Mouse (Mus musculus) gastrocnemius, adult 2 months (tissue): ENCODE measurements around the gene 4931440F15Rik. TPM values are rescaled to one million over a fixed set of nuclear protein-coding genes. Genes with fewer than 3 reads are reported as not detected.
A peak's percentile ranks its signal among the peaks of the same experiment; 100 is the strongest.
"Not testable (repeated sequence)": the region's sequence is repeated elsewhere in the genome, so short reads cannot be mapped to it uniquely, and the experiment has no call there.

Source experiments
- DNase-seq: peaks from one replicate; pipeline ENCODE4 v3.0.0; 2022
- H3K27ac ChIP-seq: fragments of 200-600 bp; 2 replicates; pipeline ENCODE4 v1.8.1; 2022; ENCODE audit warnings: mild to moderate bottlenecking
- H3K4me3 ChIP-seq: fragments of 200-600 bp; 2 replicates; pipeline ENCODE4 v1.8.1; 2022; ENCODE audit warnings: mild to moderate bottlenecking, moderate library complexity
- CTCF ChIP-seq: fragments of 200-600 bp; IDR thresholded peaks from 2 replicates; pipeline ENCODE4 v1.8.1; 2022; ENCODE audit warnings: antibody characterized with exemption, mild to moderate bottlenecking, moderate library complexity
- intact Hi-C: fragments of 180-260 bp; cut with DNase I; formaldehyde crosslinking; loops from one replicate; pipeline ENCODE4 v1.15.1; 2025
- long read RNA-seq, 2 experiments: library from polyadenylated mRNA; stranded (forward); transcript quantifications; one replicate each; pipeline ENCODE4 v2.0.0; 2021
- total RNA-seq, 2 experiments: library from RNA; stranded (reverse); gene quantifications; 2 replicates each; pipeline ENCODE4 v1.2.3; 2021

Gene 4931440F15Rik
- 1 to 10 TPM; 2.7 to 2.8 TPM for total RNA-seq
- long read RNA-seq, experiment 1: 0 reads
- long read RNA-seq, experiment 2: 0 reads

DNA sequence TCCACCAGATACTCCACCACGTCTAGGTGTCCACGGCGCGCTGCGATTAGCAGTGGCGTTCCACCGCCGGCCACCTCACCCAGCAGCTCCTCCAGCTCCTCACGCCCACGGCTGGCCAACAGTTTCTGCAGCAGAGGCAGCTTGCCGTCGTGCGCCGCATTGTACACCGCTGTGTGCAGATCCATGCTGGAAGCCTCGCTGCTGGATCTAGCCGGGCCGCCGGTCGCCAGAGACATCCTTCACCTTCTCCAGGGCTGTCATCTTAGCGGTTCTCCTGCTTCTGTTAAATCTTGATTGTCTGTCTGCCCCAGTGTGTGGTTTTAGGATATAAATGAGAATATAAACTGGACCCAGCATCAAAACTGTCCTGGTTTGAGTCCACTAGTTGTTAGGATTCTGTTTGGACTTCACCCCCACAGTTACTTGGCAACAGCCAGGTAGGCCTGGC, at the start of gene 4931440F15Rik:
Gene 4931440F15Rik (minus strand): TSS at position 398 of the 448 bp plus-strand sequence.
- peak within 1 kb of the TSS; percentile 51 for H3K4me3 ChIP-seq
- DNase-seq, intact Hi-C loops, H3K27ac ChIP-seq: not testable (repeated sequence)

DNA sequence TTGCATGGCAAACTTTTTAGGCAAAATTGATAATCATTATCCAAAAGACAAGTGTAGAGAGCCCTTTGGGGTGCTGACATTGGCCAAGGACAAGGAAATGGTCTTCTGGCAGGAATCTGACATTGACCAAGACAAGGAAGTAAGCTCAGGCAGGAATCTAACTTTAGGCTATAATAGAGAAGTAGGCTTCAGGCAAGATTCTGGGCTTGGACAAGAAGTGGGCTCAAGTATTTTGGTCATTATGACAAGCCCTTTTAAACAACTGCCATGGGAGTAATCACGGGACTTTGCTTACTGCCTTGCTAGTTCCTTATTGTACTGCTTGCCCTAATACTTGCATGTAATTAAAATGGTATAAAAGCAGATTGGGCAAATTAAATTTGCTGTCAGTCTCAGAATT, 49.3 kb upstream of the 4931440F15Rik start:
- DNase-seq, H3K4me3 ChIP-seq, H3K27ac ChIP-seq, intact Hi-C loops: not testable (repeated sequence)

DNA sequence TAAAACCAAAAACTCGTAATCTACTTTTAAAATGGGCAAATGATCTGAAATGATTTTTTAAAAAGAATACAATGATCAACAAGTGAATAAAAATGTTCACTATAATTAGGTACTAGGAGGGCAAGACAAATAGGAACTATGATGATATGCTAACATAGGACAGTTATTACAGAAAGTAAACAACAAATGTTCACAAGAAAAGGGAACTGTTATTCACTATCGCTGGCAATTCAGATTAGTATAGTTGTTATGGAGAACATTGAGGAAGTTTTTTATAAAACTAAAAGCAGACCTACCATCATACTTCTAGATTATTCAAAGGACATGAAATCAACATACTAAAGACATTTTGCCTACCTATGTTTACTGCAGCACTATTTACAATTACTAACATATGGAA, 44.7 kb upstream of the 4931440F15Rik start:
- no peak overlapping the region for H3K4me3 ChIP-seq
- intact Hi-C loops: no loop called here
- no peak for DNase-seq
- no peak for TF ChIP-seq CTCF
- no peak overlapping the region for H3K27ac ChIP-seq

DNA sequence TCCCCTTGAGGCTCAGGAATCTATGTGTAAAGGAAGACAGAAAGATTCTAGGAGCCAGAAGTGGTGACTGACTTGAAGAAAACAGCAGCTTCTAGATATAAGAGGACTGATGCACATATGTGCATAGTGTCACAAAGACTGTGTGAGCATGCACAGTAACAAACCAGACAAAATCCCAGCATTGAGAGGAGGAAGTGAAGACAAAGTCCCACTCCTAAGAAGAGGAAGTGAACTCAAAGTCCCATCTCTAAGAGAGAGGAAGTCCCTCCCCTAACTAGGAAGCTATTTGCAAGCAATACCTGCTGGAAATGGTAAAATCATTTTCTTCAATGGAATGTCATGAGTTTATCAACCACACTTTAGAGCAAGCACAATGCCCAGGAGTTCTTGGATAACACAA, 38.8 kb upstream of the 4931440F15Rik start:
- TF ChIP-seq CTCF: no peak
- no peak overlapping the region for H3K27ac ChIP-seq
- DNase-seq: no peak
- H3K4me3 ChIP-seq: no peak overlapping the region
- intact Hi-C loops: no loop called here

DNA sequence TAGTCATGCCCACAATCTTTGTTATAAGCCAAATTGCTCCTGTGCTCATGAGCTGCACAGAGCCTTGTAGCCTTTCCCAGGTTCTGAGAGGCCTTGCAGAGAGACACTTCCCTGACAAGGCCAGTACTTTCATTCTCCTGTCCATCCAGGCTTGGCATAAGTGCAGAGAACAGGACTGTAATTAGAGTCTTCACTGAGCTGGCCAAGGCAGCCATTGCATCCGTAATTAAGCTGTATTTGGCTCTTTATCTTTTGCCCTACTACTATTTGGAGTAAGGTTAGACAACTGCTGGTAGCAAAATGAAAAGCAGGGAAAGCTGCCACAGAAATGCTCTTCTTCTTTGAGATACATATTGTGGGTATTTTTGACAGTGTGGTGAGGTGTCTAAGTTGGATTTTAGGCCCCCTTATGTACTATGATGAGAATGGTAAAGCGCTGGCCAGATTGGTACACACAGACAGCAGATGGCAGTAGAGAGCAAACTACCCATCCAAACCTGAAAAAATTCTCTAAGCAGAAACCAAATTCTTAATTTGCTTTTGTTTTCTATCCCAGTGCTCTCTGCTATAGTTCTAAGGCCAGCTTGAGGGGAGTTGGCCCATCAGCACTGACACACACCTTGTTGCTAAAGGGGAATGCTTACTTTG, 36.4 kb upstream of the 4931440F15Rik start:
- intact Hi-C loops: no loop called here

DNA sequence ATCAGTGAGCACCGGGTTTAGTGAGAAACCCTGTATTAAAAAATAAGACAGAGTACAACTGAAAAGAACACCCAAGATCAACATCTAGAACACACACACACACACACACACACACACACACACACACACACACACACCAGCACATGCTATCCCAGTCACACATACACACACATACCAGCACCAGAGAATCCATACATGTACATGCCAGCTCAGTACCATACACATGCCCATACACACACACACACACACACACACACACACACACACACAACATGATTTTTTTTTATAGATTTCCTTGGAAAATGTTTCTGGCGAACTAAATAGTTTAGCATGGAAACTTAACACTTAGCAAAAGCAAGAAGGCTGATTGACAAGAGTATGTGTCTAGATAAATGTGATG, 35.6 kb upstream of the 4931440F15Rik start:
- intact Hi-C loops: no loop called here
- Histone ChIP-seq H3K4me3 (no peak overlapping the region), H3K27ac (no peak overlapping the region)
- TF ChIP-seq CTCF: no peak
- no peak for DNase-seq

More for the DNA sequence above, 36.4 kb upstream of the 4931440F15Rik start:
- no peak overlapping the region for H3K4me3 ChIP-seq
- TF ChIP-seq CTCF: peak; percentile 82
- peak overlapping the region; percentile 48; the same call in 1 of the 2 replicates for H3K27ac ChIP-seq
- DNase-seq: peak; percentile 33

DNA sequence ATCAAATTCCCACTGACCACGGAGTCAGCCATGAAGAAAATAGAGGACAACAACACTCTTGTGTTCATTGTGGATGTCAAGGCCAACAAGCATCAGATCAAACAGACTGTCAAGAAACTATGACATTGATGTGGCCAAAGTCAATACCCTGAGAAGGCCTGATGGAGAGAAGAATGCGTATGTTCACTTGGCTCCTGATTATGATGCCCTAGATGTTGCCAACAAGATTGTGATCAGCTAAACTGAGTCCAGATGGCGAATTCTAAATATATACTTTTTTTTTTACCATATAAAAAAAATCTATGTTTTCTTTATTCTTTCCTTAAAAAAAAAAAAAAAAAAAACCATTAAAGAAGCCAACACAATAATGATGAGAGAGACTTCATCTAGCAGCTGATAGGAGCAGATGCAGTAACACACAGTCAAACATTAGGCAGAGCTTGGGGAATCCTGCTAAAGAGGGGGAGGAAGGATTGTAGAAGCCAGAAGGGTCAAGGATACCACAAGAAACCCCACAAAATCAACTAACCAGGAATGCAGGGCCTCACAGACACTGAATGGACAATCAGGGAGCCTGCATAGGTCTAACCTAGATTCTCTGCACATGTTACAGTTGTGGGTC, 15.2 kb upstream of the 4931440F15Rik start:
- TF ChIP-seq CTCF: no peak
- no peak overlapping the region for H3K4me3 ChIP-seq
- intact Hi-C loops: no loop called here
- DNase-seq: no peak
- no peak overlapping the region for H3K27ac ChIP-seq

DNA sequence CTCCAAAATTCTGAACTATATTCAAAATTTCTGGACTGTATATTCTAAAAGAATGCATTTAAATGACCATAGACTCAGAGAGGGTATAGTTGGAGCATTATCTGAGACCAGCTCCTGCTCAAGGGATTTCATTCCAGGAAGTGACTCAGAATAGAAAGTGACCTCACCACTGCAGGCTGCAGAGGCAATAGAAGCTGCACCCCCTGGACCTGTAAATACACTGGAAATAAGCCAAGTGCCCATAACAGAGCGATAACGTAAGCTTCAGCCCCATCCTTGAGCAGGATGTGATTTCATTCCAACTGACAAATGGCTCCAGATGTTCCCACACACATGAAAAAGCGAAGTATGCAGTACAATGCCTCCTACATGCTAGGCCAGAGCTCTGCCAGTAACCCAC, 14.3 kb upstream of the 4931440F15Rik start:
- intact Hi-C loops: no loop called here
- no peak for DNase-seq

DNA sequence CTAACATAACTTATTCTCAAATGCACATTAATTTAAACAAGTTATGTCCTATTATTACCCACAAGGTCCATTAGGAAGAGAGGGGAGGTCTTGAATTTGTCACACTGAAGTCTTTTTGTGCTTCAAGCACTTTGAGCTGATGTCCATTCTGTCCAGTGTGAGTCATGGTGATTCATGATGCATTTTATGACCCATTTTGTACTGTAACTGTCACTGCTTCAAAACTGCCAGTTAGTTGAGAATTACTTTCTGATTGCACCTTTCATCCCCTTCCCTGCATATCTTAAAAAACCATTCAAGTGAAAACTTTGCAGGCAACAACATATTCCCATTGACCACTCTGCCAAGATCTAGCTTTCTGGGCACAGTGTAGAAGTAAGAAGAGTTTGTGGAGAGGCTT, 11.6 kb upstream of the 4931440F15Rik start:
- H3K27ac ChIP-seq: no peak overlapping the region
- no peak for DNase-seq
- TF ChIP-seq CTCF: no peak
- intact Hi-C loops: no loop called here
- no peak overlapping the region for H3K4me3 ChIP-seq

More for the DNA sequence above, 14.3 kb upstream of the 4931440F15Rik start:
- H3K4me3 ChIP-seq: no peak overlapping the region
- TF ChIP-seq CTCF: no peak
- 0 out of 2 replicates have a peak overlapping the region, but pooled peaks have one; percentile 20 for H3K27ac ChIP-seq

DNA sequence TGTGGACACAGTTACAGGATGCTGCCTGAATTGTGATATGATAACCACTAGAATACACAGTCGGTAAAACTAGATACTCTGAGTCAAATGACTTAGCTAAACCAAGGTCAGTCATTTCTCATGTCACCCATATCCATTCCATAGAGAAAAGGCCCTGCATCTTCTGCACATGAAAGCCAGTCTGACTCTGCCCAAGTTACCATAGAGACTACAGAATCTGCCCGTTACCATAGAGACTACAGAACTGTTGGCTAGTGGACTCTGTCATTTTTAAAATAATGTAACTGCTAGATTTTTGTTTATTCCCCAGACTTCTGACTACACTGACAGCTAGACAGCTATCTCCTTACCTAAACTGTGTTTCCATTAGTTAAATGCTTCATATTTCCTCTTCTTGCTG, 2.3 kb upstream of the 4931440F15Rik start:
- Histone ChIP-seq H3K27ac (no peak overlapping the region), H3K4me3 (no peak overlapping the region)
- no peak for TF ChIP-seq CTCF
- intact Hi-C loops: no loop called here
- DNase-seq: no peak

DNA sequence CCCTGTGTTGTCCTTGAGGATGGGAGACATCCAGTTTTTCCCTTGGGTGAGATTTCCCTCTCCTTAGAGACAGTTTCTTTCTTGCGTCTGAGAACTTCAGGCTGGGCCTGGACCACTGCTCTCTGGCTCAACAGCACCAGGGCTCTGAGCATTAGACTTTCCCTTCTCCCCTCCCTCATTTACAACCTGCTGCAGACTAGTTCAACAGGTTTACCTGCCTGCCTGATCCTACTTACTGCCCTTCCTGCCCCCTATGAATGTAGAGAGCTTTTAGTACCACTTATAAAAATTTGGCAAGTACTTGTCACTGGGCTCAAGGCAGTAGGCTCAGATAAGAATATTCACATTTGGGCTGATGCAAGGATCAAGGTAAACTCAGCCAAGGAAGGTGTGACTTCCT, 533 bp upstream of the 4931440F15Rik start:
- no peak for TF ChIP-seq CTCF
- intact Hi-C loops: no loop called here
- DNase-seq: no peak
- Histone ChIP-seq H3K4me3 (no peak overlapping the region), H3K27ac (no peak overlapping the region)

DNA sequence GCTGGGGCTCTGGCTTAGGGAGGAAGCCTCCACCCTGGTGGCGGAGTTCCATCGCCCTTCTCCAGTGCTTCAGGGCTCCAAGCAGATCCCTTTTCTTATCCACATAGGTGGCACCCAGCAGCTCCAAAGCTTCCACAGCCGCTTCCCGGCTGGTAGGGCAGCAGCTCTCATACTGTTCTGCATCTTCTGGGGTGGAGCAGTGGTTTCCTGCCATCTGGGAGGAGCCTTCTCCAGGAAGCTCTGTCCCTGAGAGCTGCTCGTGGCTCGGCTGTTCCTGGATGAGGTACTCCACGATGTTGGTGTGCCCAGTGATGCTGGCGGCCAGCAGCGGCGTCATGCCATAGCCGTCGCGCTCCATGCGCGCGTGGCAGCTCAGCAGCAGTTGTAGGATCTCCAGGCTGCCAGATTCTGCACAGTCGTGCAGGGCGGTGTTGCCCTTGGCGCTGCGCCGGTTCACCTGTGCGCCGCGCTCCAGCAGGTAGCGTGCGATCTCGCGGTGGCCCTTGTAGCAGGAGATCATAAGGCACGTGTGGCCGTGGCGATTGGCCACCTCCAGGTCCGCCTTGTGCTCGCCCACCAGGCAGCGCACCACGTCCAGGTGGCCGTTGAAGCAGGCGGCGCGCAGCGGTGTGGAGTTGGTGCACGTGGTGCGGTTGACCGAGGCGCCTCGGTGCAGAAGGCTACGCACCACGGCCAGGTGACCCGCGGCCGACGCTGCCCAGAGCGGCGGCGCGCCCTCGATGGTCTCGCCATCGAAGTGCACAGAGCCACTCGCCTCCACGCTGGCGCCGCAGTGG, 796 bp downstream of the 4931440F15Rik start:
- peak overlapping the region; percentile 51 for H3K4me3 ChIP-seq
- peak; percentile 34 for DNase-seq
- intact Hi-C loops, H3K27ac ChIP-seq: not testable (repeated sequence)

DNA sequence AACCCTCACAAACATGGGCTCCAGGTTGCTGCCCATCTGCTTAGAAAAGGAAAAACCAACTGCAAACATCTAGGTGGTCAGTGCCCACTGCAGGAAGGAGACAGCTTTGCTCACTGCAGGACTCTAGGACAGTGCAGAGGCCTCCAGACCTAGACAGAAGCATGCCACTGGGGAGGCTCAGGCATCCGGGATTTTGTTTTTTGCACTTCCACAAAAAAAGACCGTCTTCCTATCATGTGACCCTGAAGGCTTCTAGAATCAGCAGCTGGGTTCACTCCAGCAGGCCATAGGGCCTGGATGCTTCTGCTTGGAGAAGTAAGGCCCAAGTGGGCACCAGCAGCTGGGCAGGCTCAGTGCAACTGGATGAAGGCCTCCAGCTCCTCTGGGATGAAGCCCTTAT, 2.3 kb downstream of the 4931440F15Rik start:
- no peak overlapping the region for H3K4me3 ChIP-seq
- intact Hi-C loops: no loop called here
- no peak for TF ChIP-seq CTCF
- DNase-seq: no peak
- H3K27ac ChIP-seq: no peak overlapping the region
